Mouse (Mus musculus) cerebellum, adult (tissue): ENCODE measurements around the gene Gipr.
A peak's percentile ranks its signal among the peaks of the same experiment; 100 is the strongest.
"Not testable (repeated sequence)": the region's sequence is repeated elsewhere in the genome, so short reads cannot be mapped to it uniquely, and the experiment has no call there.

ENCODE experiments used
- ATAC-seq: cut with Nextera tagmentation; 2 replicates; pipeline ENCODE4 v1.9.2; 2017; ENCODE audit warnings: mild to moderate bottlenecking, moderate library complexity, mixed read lengths; ENCODE audit not compliant: insufficient number of reproducible peaks, low FRiP score, low TSS enrichment

The Gipr gene

GRCm38 (mm10) chr7:19151121-19151520 lies 14.8 kb downstream of the Gipr start:
- ATAC-seq, result not testable (repeated sequence)

DNA sequence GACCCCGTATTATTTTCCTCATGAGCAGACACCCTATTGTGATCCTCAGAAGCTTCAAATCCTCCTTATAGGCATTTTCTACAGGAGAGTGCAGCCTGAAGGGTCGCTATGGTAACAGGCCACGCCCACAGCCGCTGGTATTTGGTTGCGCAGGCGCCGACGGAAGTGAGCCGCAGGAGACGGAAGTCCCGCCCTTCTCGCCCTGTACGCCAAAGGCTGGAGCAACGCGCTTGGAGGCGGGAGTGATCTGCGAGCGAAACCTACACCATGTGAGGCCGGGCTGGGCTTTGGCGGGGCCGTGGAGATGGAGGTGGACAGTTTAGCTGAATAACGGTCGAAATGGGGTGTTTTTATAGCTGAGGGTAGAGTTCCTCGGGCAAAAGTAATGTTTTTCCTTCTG lies 16.3 kb downstream of the Gipr start, which contains the start of gene Snrpd2:
TSS of gene Snrpd2 (plus strand) at position 97 of the 400 bp plus-strand sequence.
- peak; percentile 81 for ATAC-seq

GRCm38 (mm10) chr7:19148875-19149541 lies 16.9 kb downstream of the Gipr start, which contains the start of gene Qpctl:
TSS of gene Qpctl (minus strand) at chr7:19149291.
- ATAC-seq, result peak; percentile 89

DNA sequence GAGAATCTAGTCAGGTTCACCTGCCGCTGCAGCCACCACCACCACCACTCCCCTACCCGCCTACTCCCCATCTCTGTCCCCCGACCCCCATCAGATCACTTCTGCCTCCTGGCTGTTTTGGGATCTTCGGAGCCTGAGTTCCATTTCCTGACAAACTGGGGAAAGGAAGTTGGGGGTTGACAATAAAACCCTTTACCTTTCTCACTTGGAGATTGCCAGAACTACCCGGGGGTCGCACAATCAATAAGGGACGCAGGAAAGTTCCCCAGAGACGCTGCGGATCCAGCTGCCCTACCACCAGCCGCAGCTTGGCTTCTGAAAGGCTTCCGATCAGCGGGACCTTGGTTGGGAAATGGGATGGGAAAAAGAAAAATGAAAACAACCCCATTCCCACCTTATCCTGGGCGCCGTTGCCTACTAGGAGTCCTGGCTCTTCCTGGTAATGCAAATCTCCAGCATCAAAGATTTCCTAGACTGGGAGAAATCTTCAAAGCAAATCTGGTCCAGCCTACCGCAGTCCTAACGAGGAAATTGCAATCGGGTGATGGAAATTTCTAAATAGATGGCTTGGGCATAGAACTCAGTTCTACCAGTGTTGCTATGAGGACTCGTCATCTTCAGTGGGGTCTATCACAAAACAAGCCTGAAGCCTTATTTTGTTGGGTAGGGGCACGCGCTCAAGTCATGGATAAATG lies 17.6 kb downstream of the Gipr start:
- ATAC-seq, result no peak

- ATAC-seq, result no peak
Measured at GRCm38 (mm10) chr7:19147497-19148045, 18.4 kb downstream of the Gipr start.

- ATAC-seq, result no peak
Measured at GRCm38 (mm10) chr7:19146793-19147192, 19.1 kb downstream of the Gipr start.

DNA sequence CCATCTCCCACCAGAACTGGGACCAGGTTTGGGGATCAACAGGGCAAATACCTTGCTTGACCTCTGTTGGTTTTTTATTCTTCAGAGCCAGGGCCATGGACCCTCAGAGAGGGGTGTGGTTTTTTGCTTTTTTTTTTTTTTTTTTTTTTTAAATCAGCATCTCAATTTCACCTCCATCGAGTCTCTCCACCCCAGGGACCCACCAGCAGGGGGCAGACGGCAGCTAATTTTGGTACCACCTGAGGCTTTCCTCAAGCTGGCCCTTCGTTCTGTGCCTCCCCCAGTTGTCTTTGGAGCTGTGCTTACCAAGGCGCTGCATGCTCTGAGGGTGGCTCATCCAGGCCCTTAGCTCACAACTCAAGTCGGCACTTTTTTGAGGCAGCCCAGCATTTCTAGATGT lies 28.5 kb downstream of the Gipr start:
- ATAC-seq, result no peak

- ATAC-seq, result no peak
Measured at GRCm38 (mm10) chr7:19136673-19137334, 29.1 kb downstream of the Gipr start.

- no peak for ATAC-seq
Measured at GRCm38 (mm10) chr7:19136168-19136567, 29.8 kb downstream of the Gipr start.

DNA sequence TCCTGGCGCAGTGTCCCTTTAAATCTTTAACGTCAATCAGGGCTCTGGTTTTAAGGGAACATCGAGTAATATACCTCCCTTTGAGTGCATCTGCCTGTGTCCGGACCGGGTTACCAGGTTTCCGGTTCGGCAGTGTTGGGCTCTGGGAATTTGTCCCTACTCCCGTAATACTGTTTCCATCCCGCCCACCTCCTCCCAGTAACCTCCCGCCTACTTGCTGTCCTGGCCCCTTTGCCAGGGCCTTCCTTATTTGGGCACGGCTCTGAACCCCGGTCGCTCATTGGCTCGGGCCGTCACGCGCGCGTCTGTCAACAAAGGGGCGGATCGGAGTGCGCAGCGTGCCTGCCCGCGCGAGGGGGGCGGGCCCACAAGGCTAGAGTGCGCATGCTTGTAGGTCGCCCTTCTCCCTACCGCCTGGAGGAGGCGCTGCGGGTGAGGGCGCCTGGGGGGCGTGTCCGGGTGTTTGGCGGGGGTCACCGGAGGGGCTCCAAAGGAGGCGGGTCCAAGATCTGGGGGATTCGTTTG lies 34.5 kb downstream of the Gipr start:
- ATAC-seq, result peak; percentile 97

GRCm38 (mm10) chr7:19130657-19131056 lies 35.3 kb downstream of the Gipr start:
- ATAC-seq, result no peak

- ATAC-seq, result no peak
Measured at GRCm38 (mm10) chr7:19129396-19129795, 36.5 kb downstream of the Gipr start.

DNA sequence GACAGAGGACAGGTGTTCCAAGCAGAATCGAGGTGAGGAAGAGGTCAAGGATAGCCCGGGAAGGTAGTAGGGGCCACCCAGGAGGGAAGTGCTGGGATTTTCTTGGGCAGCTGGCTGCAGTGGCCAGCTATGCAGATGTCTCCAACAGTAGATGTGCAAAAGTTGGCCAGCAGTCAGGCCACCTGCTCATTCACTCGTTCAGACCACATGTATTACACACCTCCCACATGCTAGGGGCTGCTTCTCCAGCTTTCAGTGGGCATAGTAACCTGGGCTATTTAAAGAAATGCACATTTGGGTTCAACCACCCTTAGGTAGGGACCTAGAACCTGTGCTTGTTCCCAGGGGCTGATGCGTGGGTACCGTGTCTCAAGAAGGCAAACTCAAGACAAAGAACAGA lies 38.2 kb downstream of the Gipr start:
- ATAC-seq, result no peak

DNA sequence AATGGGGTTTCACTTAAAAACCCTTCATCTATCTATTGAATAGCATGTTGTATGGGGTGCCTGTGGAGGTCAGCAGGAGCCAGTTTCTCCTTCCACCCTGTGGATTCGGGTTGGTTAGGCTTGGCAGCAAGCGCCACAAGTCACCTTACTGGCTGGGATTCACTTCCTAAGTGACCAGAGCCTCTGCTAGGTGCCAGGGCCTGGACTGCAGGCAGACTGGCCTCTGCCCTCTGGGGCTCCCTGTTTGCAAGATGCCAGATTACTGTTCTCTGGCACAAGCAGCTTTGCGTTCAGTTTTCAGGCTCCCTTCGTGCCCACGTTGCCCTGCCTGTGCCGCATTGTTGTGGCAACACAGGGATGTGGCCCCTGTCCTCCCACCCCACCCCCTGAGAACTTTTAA lies 41.2 kb downstream of the Gipr start:
- no peak for ATAC-seq

DNA sequence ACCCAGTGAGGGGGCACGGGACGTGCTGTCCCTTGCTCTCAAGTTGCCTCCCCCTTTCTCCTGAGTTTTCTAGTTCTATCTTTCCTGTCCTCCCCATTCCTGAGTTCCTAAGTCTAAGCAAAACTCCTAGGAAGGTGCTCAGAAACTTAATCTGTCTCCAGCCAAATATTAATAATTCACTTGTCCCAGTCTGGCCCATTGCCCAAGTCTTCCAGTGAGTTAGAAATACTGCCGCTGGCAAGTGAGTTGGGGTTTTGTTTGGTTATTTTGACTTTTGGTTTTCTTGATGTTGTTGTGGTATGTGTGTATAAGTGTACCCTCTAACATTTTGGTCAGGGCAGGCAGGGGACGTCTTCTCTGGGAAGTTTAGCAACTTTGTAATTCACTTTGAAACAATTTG lies 44.2 kb downstream of the Gipr start:
- no peak for ATAC-seq

GRCm38 (mm10) chr7:19119631-19120429 lies 46.1 kb downstream of the Gipr start, which contains the start of gene Fbxo46:
TSS of gene Fbxo46 (plus strand) at chr7:19119859.
- ATAC-seq, result peak; percentile 98

GRCm38 (mm10) chr7:19119083-19119482 lies 46.8 kb downstream of the Gipr start:
- no peak for ATAC-seq

DNA sequence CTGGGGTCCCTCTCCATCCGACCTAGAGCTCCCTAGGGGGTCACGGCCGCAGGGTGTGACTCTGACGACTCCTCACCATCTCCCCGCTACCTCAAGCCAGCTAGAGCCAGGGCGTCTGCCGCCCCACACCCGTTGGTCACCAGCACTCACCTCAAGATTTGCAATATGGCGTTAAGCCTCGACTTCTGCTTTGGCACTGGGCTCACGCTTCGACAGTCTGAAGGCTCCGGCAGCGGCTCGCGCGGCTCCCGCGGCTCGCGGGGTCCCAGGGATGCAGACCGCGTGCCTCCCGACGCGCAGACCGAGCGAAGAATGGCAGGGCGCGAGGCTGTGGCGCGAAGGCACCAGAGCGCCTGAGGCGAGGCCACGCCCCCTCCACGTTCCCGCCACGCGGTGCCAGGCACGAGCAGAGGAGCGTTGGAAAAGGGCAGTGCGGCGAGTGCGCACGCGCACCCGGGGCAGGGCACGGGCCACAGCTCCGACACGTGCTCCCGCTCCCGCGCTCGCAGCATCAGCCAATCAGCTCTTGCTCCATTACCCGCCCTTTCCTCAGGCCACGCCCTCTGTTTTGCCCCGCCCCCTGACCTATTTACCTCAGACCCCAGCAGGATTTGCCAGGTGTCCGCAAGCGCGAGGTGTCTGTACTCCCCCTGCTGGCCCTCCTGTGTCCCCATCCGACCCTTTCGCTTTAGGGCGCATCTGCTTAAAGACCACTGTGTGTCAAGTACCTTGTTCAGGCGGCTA lies 47.7 kb downstream of the Gipr start, which contains the start of gene Gm4969:
TSS of gene Gm4969 (minus strand) at position 341 of the 744 bp plus-strand sequence.
- peak; percentile 40; the same call in 1 of the 2 replicates for ATAC-seq

DNA sequence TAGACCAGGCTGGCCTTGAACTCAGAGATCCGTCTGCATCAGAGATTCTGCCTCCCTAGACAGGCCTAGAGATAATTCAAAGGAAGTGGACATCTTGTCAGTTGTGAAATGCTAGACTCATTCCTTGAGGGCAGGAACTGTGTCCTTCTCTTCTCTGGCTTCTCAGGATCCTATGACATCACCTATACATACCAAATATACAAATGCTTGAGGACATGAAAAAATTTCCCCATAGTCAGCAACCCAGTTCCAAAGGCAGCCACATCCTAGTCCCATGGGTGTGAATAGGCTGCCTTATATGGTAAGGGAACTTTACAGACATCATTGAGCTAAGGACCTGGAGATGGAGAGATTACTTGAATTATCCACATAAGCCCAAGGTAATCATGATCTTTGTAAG lies 56.4 kb downstream of the Gipr start:
- no peak for ATAC-seq
